Mouse (Mus musculus) lung, postnatal 0 days (tissue): ENCODE results near the gene Shld2.

Experiments used
- CTCF ChIP-seq: IDR thresholded peaks from 2 replicates; pipeline ENCODE4 v1.5.1; 2016; ENCODE audit warnings: antibody characterized with exemption, mild to moderate bottlenecking
- EP300 ChIP-seq: IDR thresholded peaks from 2 replicates; pipeline ENCODE4 v1.6.1; 2016; ENCODE audit warnings: antibody characterized with exemption, mild to moderate bottlenecking, control low read depth

DNA sequence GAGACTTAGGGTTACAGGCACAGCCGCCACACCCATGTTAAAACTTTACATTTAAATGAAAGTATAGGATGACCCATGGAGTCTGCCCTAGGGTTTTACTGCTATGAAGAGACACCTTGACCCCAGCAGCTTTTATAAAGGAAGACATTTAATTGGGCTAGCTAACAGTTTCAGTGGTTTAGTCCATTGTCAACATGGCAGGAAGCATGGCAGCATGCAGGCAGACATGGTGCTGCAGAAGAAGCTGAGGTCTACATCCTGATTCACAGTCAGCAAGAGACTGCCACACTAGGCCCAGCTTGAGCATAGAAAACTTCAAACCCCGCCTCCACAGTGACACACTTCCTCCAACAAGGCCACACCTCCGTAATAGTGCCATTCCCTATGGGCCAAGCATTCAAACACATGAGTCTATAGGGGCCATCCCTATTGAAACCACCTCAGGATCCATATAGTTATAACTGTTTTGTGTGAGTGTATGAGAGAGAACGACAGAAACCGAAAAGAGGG, 13.3 kb upstream of the Shld2 start:
- TF ChIP-seq CTCF (no peak), EP300 (no peak)
